Mouse (Mus musculus): ENCODE data around the gene Scube1.

DNA sequence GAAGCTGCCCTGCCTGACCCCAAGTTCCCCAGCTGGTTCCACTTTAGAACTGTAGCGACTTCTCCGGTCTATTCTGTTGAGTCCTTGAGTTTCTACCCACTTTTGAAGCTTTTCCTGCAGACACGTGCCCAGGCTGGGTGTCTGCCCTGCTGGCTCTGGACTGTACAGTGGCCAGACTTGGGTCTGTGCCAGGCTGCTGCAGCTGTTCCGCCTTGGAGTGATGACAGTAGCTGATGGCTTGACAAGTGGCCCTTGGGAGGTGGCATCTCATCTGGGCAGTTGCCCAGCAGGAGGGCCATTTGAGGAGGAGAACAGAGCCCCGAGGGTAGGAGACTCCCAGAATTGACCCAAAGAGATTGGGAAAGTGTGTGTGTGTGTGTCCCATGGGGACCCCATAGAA lies 47.6 kb upstream of the Scube1 start:
- TF ChIP-seq RAD21 (IDR thresholded peaks at IDR 0.05; ENCODE audit: low read depth, low read length) (no peak), ZC3H11A (IDR thresholded peaks at IDR 0.05; ENCODE audit: low read depth, low read length) (no peak), CTCF (IDR thresholded peaks at IDR 0.05 in 2 of 3, conservative IDR thresholded peaks at IDR 0.05 in 1 of 3; ENCODE audit: control insufficient read depth in 1 of 3, insufficient read depth in 1 of 3, low read depth in 2 of 3, low read length in 3 of 3, poor library complexity in 1 of 3, severe bottlenecking in 1 of 3) (no peak), EP300 (IDR thresholded peaks at IDR 0.05; ENCODE audit: low read depth in 1 of 2, low read length in 2 of 2) (no peak), POLR2AphosphoS2 (IDR thresholded peaks at IDR 0.05; ENCODE audit: low read length) (no peak)
